Mouse (Mus musculus) heart, adult 2 months (tissue): ENCODE data around the gene Nrip3.

ENCODE experiments used
- CTCF ChIP-seq: fragments of 200-600 bp; IDR thresholded peaks from 2 replicates; pipeline ENCODE4 v1.8.1; 2022; ENCODE audit warnings: antibody characterized with exemption, mild to moderate bottlenecking, moderate library complexity
- EP300 ChIP-seq: fragments of 200-500 bp; IDR thresholded peaks from 2 replicates; pipeline ENCODE4 v1.6.1; 2011; ENCODE audit warnings: low read depth, low read length, control low read depth; ENCODE audit not compliant: insufficient read depth
- POLR2A ChIP-seq: fragments of 200-500 bp; IDR thresholded peaks from 2 replicates; pipeline ENCODE4 v1.6.1; 2011; ENCODE audit warnings: mild to moderate bottlenecking, low read depth, low read length, control low read depth; ENCODE audit not compliant: insufficient read depth

DNA sequence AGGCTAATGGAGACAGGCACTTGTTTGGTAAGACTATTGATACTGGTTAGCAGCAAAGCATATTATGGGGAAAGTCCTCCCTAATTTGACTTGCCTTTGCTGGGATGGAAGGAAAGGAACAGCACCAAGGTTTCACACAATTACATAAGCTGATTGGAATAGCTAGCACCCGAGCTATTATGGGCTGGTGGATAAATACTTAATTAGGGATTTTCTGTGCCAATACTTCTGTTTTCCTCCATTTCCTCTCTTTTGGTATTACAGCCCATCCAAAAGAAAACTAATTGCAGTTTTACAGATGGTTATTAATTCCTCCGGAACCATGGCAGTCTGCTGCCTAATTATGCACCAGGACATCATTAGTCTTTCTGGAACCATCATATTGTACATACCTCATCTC is 17.8 kb downstream of the Nrip3 start:
- no peak for TF ChIP-seq EP300
- TF ChIP-seq CTCF, result no peak
- TF ChIP-seq POLR2A, result no peak
